Mouse (Mus musculus) c-Kit-negative CD71-positive TER-119-positive erythroid progenitor cells, embryonic 14.5 days (primary cell): ENCODE measurements at regions not wholly inside any gene's neighbourhood (a gene's known extent, or its start where the extent isn't known, plus 50 kb on each side); places are given as distances from the start of the nearest gene placed in this dataset.
"Not testable (repeated sequence)": the region's sequence is repeated elsewhere in the genome, so short reads cannot be mapped to it uniquely, and the experiment has no call there.

Experiments used
- DNase-seq: peaks from one replicate; pipeline ENCODE4 v3.0.0-alpha.2; 2013; ENCODE audit warnings: low read depth, low spot score

GRCm38 (mm10) chr2:3864872-3865271, 152.6 kb upstream of the Frmd4a start:
- no peak for DNase-seq

DNA sequence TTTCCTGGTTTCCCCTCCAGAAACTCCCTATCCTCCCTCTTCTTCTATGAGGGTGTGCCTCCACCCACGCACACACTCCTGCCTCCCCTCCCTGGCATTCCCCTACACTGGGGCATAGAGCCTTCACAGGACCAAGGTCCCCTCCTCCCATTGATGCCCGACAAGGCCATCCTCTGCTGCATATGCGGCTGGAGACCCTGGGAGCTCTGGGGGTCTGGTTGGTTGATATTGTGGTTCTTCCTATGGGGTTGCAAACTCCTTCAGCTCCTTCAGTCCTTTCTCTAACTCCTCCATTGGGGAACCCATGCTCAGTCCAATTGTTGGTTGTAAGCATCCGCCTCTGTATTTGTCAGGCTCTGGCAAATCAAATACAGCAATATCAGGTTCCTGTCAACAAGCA, 150.8 kb upstream of the Frmd4a start:
- not testable (repeated sequence) for DNase-seq

GRCm38 (mm10) chr2:3869701-3870100, 147.8 kb upstream of the Frmd4a start:
- DNase-seq: no peak

GRCm38 (mm10) chr2:3871748-3872147, 145.8 kb upstream of the Frmd4a start:
- no peak for DNase-seq

DNA sequence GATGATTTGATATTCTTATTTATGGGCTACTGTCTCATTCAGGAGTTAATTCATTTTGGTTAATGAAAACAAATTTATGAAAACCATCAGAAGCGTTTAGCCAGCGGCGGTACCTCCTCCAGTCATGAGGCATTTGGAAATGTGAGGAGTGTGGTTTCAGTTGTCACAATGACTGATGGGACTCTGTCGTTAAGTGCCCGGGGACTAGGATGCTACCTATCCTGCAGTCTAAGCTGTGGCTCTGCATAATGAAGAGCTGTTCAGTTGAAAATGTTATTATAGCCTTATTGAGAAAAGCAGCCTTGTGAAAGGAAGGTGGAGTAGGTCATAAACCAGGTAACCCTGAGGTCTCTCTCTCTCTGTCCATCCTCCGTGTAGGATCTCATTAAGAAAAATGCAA, 130.5 kb upstream of the Frmd4a start:
- no peak for DNase-seq

- DNase-seq: no peak
Observed at GRCm38 (mm10) chr2:3887845-3888433, 129.6 kb upstream of the Frmd4a start.

DNA sequence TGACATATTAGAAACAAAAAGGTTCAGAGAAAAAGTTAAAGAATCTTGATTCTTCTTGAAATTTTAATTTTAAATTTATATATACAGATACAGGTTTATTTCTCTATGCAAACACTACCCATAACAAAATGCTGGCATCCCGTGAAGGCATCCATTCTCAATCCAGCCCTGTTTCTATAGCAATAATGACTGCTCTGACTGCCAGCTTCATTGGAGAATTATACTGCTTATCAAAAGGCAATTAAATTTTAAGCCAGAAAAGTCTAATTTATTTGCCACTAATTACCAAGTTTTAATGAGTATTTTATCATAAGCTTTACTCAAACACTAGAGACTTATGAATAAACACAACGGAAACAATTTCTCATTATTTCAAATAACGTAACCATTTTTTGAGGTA, 128.1 kb upstream of the Frmd4a start:
- DNase-seq: no peak

DNA sequence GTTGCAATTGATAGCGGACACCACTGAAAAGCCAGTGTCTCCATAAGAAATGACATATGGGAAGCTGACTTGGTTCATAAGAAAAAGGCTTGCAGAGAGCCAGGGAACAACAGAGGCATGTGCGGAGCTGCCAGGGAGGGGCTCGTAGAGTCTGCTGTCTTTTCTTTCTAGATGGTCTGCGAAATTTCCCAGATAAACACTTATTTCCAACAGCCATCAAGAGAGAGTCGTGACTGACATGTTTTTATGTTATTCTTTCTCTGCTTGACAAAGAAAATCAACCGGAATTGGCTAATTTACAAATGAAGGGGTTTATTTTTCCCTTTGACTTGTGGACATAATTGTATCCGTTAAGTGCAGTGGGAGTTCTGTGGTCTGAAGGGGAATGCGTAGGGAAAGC, 127.1 kb upstream of the Frmd4a start:
- DNase-seq: no peak

- no peak for DNase-seq
Observed at GRCm38 (mm10) chr2:3907026-3907425, 110.5 kb upstream of the Frmd4a start.

- no peak for DNase-seq
Observed at GRCm38 (mm10) chr2:3908192-3908591, 109.3 kb upstream of the Frmd4a start.

DNA sequence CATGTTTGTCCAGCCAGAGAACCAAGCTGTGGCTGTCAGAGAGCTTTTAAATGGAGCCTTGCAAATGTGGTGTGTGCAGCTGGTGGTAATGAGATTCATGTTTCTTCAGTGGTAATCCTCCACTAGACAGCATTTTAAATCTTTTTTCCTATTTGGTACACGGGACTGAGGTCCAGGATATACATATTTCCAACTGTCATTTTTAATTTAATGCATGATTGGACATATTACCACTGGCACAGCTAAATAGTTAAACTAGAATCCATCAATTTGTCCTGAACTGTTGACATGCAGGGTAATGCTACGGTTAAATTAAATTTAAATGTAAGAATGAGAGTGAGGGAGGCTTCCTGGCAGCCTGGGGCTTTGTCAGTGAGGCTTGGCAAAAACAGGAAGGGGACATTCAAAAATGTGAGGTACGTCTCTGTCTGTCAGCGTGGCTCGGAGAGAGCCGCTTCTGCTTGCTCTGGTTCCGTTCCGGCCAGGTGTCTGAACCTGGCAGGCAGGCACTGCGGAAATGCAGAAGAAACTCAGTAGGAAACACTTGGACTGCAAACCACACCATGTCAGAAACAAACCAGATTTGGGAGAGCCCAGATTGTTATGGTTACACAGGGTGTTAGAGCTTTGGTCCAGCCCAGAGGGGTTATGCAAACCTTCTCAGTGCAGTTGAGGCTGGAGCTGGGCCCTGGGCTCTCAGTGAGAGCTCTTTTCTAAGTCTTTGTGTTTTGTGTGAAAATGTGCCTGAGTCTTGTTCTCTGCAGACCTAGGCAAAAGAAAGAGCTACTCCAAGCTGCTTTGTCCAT, 107.2 kb upstream of the Frmd4a start:
- DNase-seq: no peak

DNA sequence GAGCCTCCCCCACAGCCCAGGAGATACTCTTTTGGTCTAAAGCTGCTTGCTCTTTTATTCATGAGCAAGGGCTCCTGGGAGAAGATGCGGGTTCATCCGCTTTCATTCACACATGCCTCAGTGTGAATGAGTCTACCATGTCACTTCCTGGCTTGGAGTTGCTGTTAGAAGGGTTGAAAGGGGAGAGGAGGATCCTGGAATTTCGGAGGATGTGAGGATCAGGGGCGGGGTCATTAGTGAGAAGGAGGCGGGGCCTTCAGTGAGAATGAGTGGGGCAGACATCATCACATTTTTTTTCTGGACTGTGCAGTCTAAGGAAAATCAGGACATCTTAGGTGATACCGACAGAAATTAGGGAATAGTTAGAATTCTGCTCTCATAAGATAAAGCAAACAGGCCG, 102.4 kb upstream of the Frmd4a start:
- DNase-seq: no peak

DNA sequence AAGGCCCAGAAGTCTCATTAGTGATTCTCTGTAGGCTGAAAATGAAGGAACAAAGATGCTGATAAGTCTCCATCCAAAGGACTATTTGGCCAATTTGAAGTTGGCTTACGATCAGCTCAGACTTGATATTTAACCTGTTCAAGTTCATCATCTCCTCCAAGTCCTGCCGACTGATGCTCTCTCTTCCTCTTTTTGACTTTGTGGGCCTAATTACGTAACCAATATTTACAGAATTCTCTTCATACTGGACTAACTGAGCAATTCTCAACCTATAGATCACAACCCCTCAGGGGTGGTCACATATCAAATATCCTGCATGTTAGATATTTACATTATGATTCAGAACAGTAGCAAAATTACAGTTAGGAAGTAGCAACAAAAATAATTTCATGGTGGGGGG, 101.2 kb upstream of the Frmd4a start:
- no peak for DNase-seq

DNA sequence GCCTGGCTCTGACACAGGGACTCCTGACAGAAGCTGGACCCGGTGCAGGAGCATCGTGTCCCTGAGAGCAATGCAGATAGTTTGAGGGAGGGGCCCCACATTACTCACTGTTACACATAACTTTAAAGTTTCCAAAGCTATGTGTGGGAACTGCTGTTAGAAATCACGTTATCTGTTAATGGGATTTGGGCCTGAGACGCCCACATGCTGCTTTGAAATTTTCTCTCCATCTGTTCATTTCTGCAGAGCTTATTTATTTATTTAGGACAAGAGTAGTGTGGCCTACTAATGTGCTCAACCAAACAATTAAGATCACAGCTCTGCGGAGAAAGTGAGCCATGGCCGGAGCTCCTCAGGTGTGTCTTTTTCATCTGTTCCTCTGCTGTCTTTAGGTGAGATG, 99.4 kb upstream of the Frmd4a start:
- DNase-seq: no peak

GRCm38 (mm10) chr2:3919893-3920292, 97.6 kb upstream of the Frmd4a start:
- DNase-seq: no peak

GRCm38 (mm10) chr2:3921084-3921483, 96.4 kb upstream of the Frmd4a start:
- DNase-seq: not testable (repeated sequence)

- DNase-seq: no peak
Observed at GRCm38 (mm10) chr2:3922739-3923138, 94.8 kb upstream of the Frmd4a start.

GRCm38 (mm10) chr2:3924696-3925095, 92.8 kb upstream of the Frmd4a start:
- no peak for DNase-seq

DNA sequence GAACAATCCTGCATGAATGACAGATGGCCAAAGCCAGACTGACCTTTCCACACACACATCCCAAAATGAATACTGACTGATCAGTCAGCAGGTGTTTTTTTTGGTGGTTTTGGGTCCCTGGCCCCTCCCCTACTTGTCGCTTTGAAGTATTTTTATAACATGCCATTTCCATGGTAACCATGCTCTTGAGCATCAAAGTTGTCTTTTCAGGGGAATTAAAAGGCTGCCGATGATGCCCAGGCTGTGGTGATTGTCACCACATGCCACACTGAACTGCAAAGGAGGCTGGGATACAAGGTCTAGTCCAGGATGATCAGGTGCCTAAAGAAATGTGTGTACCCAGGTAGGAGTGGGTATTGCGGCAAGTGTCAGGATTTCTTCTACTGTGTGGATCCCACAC, 92.3 kb upstream of the Frmd4a start:
- no peak for DNase-seq

- DNase-seq: no peak
Observed at GRCm38 (mm10) chr2:3926129-3926528, 91.4 kb upstream of the Frmd4a start.

DNA sequence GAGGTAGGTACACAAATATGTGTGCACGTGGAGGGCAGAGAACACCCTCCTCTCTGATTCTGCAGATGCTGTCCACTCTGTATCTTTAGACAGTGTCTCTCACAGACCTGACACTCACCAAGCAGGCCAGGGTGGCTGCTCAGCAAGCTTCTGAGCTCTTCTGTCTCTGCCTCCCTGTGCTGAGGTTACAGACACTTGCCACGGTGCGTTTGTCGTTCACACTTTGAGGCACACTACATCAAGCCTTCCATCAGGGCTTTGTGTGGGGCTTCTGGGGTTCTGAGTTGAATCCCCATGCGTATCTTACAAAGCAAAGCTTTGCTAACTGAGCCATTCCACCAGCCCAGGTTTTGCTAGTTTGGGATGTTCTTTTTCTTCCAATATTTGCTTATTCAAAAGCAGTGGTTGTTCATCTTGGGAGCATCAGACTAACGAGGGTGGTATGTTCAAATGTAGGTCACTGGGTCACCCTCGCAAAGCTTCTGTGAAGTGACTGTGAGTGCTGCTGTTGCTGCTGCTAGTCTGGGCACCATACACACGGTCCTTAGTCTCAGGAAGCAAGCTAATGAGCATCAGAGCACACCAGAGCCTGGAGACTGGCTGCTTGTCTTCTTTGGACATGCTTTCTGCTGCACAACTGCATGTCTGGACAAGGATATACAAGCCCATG, 90.2 kb upstream of the Frmd4a start:
- no peak for DNase-seq

DNA sequence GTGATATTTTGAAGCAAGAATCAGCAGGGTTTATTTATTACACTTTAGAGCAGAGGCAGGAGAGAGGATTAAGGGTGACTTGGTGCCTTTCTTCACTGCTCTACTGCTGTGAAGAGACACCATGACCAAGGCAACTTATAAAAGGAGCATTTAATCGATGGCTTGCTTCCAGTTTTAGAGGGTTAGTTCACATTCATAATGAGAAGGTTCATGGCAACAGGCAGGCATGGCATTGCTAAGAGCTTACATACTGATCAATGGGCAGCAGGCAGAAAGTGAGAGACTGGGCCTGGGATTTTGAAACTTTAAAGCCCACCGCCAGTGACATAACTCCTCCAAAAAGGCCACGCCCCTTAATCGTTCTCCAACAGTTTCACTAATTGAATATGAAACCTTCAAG, 89.7 kb upstream of the Frmd4a start:
- DNase-seq: no peak

DNA sequence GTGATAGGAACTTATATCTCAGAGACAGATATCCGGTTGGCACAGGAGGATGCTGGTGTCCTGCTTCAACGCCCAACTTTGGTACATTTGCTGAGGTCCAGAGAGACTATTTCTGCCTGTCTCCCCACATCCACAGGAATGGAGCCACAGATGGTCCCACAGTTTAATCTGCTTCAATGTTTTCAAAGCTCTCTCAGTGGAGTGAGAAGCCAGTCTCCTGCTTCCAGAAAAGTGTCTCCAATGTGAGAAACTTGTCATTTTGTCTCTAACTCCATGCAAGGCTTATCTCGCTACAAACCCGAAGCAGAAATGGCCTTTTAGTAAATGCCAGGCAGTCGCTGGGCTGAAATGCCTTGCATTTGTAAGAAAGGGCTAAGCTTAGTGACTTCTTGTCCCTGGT, 86.9 kb upstream of the Frmd4a start:
- no peak for DNase-seq
